Mouse (Mus musculus) G1E (cell line): ENCODE data around the gene Immt.

Source experiments
- CTCF ChIP-seq: IDR thresholded peaks from 2 replicates; pipeline ENCODE4 v1.5.1; 2012; ENCODE audit warnings: low read depth, low read length, inconsistent platforms, mixed read lengths
- GATA1 ChIP-seq: IDR thresholded peaks from 2 replicates; pipeline ENCODE4 v1.6.1; 2012; ENCODE audit warnings: borderline replicate concordance, low read length, inconsistent platforms, mixed read lengths

DNA sequence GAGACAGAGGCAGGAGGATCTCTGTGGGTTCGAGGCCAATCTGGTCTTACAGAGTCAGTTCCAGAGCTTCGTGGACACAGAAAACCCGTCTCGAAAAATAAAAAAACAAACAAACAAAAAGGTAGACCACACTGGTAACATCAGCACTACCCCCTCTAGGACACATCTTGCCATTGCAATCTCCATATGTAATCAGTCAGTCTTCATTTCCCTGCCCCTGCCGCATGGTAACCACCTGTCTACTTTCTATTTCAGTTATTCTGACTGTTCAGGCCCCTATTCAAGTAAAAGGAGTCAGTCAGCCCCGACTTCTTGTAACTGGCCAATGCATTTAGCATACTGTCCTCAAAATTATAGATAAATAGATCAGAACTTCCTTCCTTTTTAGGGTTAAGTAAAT is 78.7 kb downstream of the Immt start:
- TF ChIP-seq CTCF, result no peak
- no peak for TF ChIP-seq GATA1
